Mouse (Mus musculus) stomach, embryonic 16.5 days (tissue): ENCODE results near the gene Nrxn3. TPM values are rescaled to one million over a fixed set of nuclear protein-coding genes. Genes with fewer than 3 reads are reported as not detected.

ENCODE experiments used
- ATAC-seq: fragments of 200-750 bp; cut with Nextera tagmentation; 2 replicates; pipeline ENCODE4 v1.8.0; 2017; ENCODE audit warnings: moderate number of reproducible peaks, moderate TSS enrichment; ENCODE audit not compliant: insufficient read depth, low FRiP score
- H3K27ac ChIP-seq: fragments of 300-500 bp; sonication (generic); 2 replicates; pipeline ENCODE4 v1.5.1; 2014; ENCODE audit warnings: low read length
- H3K27me3 ChIP-seq: fragments of 300-500 bp; sonication (generic); 2 replicates; pipeline ENCODE4 v1.6.1; 2014; ENCODE audit warnings: low read length, control low read depth, mixed read lengths; ENCODE audit not compliant: control insufficient read depth, insufficient read depth
- H3K36me3 ChIP-seq: fragments of 300-500 bp; sonication (generic); 2 replicates; pipeline ENCODE4 v1.6.1; 2014; ENCODE audit warnings: low read length; ENCODE audit not compliant: control insufficient read depth, insufficient read depth
- H3K4me1 ChIP-seq: fragments of 300-500 bp; sonication (generic); 2 replicates; pipeline ENCODE4 v1.6.1; 2014; ENCODE audit warnings: low read length, control low read depth, mixed read lengths; ENCODE audit not compliant: control insufficient read depth, insufficient read depth
- H3K4me2 ChIP-seq: fragments of 300-500 bp; sonication (generic); 2 replicates; pipeline ENCODE4 v1.6.1; 2014; ENCODE audit warnings: low read depth, low read length, mixed read lengths
- H3K4me3 ChIP-seq: fragments of 300-500 bp; sonication (generic); replicated peaks from 2 replicates; pipeline ENCODE4 v1.5.1; 2014; ENCODE audit warnings: mild to moderate bottlenecking, low read length
- H3K9ac ChIP-seq: fragments of 300-500 bp; sonication (generic); 2 replicates; pipeline ENCODE4 v1.6.1; 2014; ENCODE audit warnings: low read length
- H3K9me3 ChIP-seq: fragments of 300-500 bp; sonication (generic); replicated peaks from 2 replicates; pipeline ENCODE4 v1.6.1; 2016; ENCODE audit warnings: low read length, control low read depth; ENCODE audit not compliant: control insufficient read depth
- WGBS: fragments of 180-500 bp; shearing (Covaris S2); extraction: QIAGEN DNeasy Blood & Tissue Kit; methylation state at CpG from one replicate; pipeline ENCODE4 v1.1.7; 2014; 5-methylcytosine and 5-hydroxymethylcytosine counted together
- polyA plus RNA-seq: library from polyadenylated mRNA; unstranded; fragments of >200 nt; fragmentation: Nextera tagmentation; extraction: Ambion mirVana; gene quantifications from 2 replicates; pipeline ENCODE4 v1.2.1, GENCODE M21; 2015

Nrxn3 gene
- polyA plus RNA-seq, 1 experiment from 2014 or later: 2.2 TPM

- Histone ChIP-seq H3K36me3 (no peaks in the 10 kb centered on the region), H3K4me3 (no peak overlapping the region), H3K9ac (no peak overlapping the region), H3K27me3 (no peaks in the 10 kb centered on the region), H3K4me2 (no peak overlapping the region), H3K27ac (no peak overlapping the region), H3K4me1 (no peaks in the 10 kb centered on the region), H3K9me3 (no peaks in the 10 kb centered on the region)
- no peak for ATAC-seq
- 79% methylated on average over 2 of the region's 2 CpGs for WGBS
Measured at GRCm38 (mm10) chr12:89765179-89765578, 1042.5 kb downstream of the Nrxn3 start.

GRCm38 (mm10) chr12:89788794-89789193 lies 1066.1 kb downstream of the Nrxn3 start:
- Histone ChIP-seq H3K4me2 (no peak overlapping the region), H3K4me1 (no peaks in the 10 kb centered on the region), H3K27me3 (no peaks in the 10 kb centered on the region), H3K27ac (no peak overlapping the region), H3K4me3 (no peak overlapping the region), H3K9me3 (no peaks in the 10 kb centered on the region), H3K36me3 (no peaks in the 10 kb centered on the region), H3K9ac (no peak overlapping the region)
- WGBS: 79% methylated on average over 3 of the region's 3 CpGs
- ATAC-seq: no peak

- ATAC-seq: no peak
- H3K9me3 ChIP-seq: no peaks in the 10 kb centered on the region
- H3K4me3 ChIP-seq: no peak overlapping the region
- H3K4me2 ChIP-seq: no peak overlapping the region
- no peaks in the 10 kb centered on the region for H3K36me3 ChIP-seq
- no peaks in the 10 kb centered on the region for H3K4me1 ChIP-seq
- no peak overlapping the region for H3K9ac ChIP-seq
- no peak overlapping the region for H3K27ac ChIP-seq
- WGBS: 93% methylated on average over 1 of the region's 1 CpGs
- no peaks in the 10 kb centered on the region for H3K27me3 ChIP-seq
Measured at GRCm38 (mm10) chr12:89789981-89790380, 1067.3 kb downstream of the Nrxn3 start.

- no peak overlapping the region for H3K9ac ChIP-seq
- H3K36me3 ChIP-seq: no peaks in the 10 kb centered on the region
- no peak overlapping the region for H3K4me3 ChIP-seq
- no peak overlapping the region for H3K4me2 ChIP-seq
- no peaks in the 10 kb centered on the region for H3K4me1 ChIP-seq
- no peak overlapping the region for H3K27ac ChIP-seq
- no peaks in the 10 kb centered on the region for H3K27me3 ChIP-seq
- 72% methylated on average over 3 of the region's 3 CpGs for WGBS
- ATAC-seq: no peak
- H3K9me3 ChIP-seq: no peaks in the 10 kb centered on the region
Measured at GRCm38 (mm10) chr12:89791829-89792228, 1069.2 kb downstream of the Nrxn3 start.

DNA sequence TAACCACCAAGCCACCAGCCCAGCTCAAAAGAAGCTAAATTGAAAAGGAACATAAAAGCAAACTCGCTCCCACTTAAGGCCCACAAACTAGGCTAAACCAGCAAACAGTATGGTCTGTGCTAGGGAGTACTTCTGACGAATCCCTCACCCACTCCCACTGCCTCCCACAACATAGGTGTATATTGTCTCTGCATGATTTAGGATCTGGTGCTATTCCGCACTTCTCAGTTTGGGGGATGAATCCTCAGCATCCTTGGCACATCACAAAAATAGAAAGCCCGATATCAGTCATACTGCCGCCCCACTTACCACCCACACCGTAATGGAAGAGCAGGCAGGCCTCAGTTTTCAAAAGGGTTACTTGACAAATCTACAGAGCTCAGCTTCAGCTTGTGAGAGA lies 1072.1 kb downstream of the Nrxn3 start:
- H3K4me2 ChIP-seq: no peak overlapping the region
- no peak overlapping the region for H3K27ac ChIP-seq
- no peak overlapping the region for H3K9ac ChIP-seq
- ATAC-seq: no peak
- H3K4me3 ChIP-seq: no peak overlapping the region
- 85% methylated on average over 6 of the region's 6 CpGs for WGBS
- no peaks in the 10 kb centered on the region for H3K27me3 ChIP-seq
- H3K36me3 ChIP-seq: no peaks in the 10 kb centered on the region
- no peaks in the 10 kb centered on the region for H3K9me3 ChIP-seq
- no peaks in the 10 kb centered on the region for H3K4me1 ChIP-seq

DNA sequence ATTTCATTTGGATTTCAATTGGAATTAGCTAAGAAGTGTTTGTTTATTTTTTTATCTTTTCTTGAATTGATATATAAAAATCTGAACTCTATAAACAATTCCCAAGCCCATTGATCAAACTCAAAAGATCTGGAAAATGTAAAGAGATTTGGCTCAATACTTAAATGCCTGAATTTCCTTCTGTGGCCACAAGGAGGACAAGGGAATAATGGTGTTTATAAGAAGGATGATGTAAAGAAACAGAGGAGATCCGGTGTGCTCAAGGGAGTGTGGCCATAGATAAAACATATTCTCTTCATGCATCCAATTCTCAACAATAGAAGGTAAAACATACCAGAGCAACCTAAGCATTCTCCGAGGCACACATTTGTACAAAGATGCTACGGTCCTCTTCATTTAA lies 1085.5 kb downstream of the Nrxn3 start:
- 63% methylated on average over 3 of the region's 3 CpGs for WGBS
- Histone ChIP-seq H3K4me3 (no peak overlapping the region), H3K9ac (no peak overlapping the region), H3K4me2 (no peak overlapping the region), H3K27me3 (0 out of 2 replicates have a peak, but pooled peaks cover 3% of the 10 kb centered on the region), H3K4me1 (peaks cover 10% of the 10 kb centered on the region; the same call in 1 of the 2 replicates), H3K27ac (no peak overlapping the region), H3K9me3 (no peaks in the 10 kb centered on the region), H3K36me3 (no peaks in the 10 kb centered on the region)
- ATAC-seq: no peak

GRCm38 (mm10) chr12:89810146-89810545 lies 1087.5 kb downstream of the Nrxn3 start:
- Histone ChIP-seq H3K27ac (no peak overlapping the region), H3K4me2 (no peak overlapping the region), H3K9me3 (no peaks in the 10 kb centered on the region), H3K9ac (no peak overlapping the region), H3K4me3 (no peak overlapping the region), H3K4me1 (peaks cover 10% of the 10 kb centered on the region; the same call in 1 of the 2 replicates), H3K27me3 (0 out of 2 replicates have a peak, but pooled peaks cover 3% of the 10 kb centered on the region), H3K36me3 (no peaks in the 10 kb centered on the region)
- ATAC-seq: no peak
- 72% methylated on average over 5 of the region's 5 CpGs for WGBS

- under 1% methylated on average over 36 of the region's 36 CpGs for WGBS
- H3K27ac ChIP-seq: no peak overlapping the region
- H3K4me2 ChIP-seq: peak overlapping the region; percentile 75
Measured at GRCm38 (mm10) chr12:89811815-89812549, 1089.3 kb downstream of the Nrxn3 start.

GRCm38 (mm10) chr12:89812550-89813207 lies 1090.0 kb downstream of the Nrxn3 start:
- Histone ChIP-seq H3K4me3 (peak overlapping the region; percentile 59), H3K4me2 (peak overlapping the region; percentile 75), H3K9ac (peak overlapping the region; percentile 62; the same call in 1 of the 2 replicates), H3K27ac (no peak overlapping the region), H3K9me3 (no peaks in the 10 kb centered on the region), H3K4me1 (peaks cover 10% of the 10 kb centered on the region; the same call in 1 of the 2 replicates), H3K36me3 (no peaks in the 10 kb centered on the region), H3K27me3 (0 out of 2 replicates have a peak, but pooled peaks cover 3% of the 10 kb centered on the region)
- ATAC-seq: 0 out of 2 replicates have a peak, but pooled peaks have one; percentile 34
- under 1% methylated on average over 17 of the region's 17 CpGs for WGBS

More at GRCm38 (mm10) chr12:89811815-89812549, 1089.3 kb downstream of the Nrxn3 start:
- ATAC-seq: peak; percentile 99
- Histone ChIP-seq H3K9me3 (no peaks in the 10 kb centered on the region), H3K4me3 (peak overlapping the region; percentile 59), H3K9ac (peak overlapping the region; percentile 62), H3K27me3 (0 out of 2 replicates have a peak, but pooled peaks cover 3% of the 10 kb centered on the region), H3K36me3 (no peaks in the 10 kb centered on the region), H3K4me1 (peaks cover 10% of the 10 kb centered on the region; the same call in 1 of the 2 replicates)
